Mouse (Mus musculus): ENCODE data around the gene Ago1.

DNA sequence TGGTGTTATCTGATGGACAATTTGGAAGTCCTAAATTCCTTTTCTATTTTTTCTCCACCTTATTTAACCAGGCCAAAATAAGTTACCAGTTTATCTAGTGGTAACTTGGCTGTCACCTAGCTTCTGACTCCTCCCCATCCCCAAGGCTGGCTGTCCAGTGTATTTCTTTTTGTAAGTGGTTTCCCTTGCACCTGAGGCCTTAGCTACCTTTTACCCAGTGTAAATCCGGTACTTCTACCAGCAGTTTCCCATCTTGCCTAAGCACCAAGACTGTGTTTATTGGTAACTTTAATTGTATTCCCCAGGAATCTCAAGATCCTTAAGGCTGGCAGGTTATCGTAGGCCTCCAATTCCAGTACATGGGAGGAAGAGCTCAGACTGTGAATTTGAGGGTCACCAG, 34.3 kb downstream of the Ago1 start:
- TF ChIP-seq CTCF (IDR thresholded peaks at IDR 0.05; ENCODE audit: borderline replicate concordance, insufficient read depth, low read depth, low read length) (no peak), POLR2A (IDR thresholded peaks at IDR 0.05; ENCODE audit: borderline replicate concordance, insufficient read depth, low read length) (no peak)
